Mouse (Mus musculus): Measurements from ENCODE around the gene Tchh. TPM values are rescaled to one million over a fixed set of nuclear protein-coding genes. Genes with fewer than 3 reads are reported as not detected.
"Not testable (repeated sequence)": the region's sequence is repeated elsewhere in the genome, so short reads cannot be mapped to it uniquely, and the experiment has no call there.

Tchh gene
- polyA plus RNA-seq, 1 experiment from 2014 or later: 1.2 TPM

DNA sequence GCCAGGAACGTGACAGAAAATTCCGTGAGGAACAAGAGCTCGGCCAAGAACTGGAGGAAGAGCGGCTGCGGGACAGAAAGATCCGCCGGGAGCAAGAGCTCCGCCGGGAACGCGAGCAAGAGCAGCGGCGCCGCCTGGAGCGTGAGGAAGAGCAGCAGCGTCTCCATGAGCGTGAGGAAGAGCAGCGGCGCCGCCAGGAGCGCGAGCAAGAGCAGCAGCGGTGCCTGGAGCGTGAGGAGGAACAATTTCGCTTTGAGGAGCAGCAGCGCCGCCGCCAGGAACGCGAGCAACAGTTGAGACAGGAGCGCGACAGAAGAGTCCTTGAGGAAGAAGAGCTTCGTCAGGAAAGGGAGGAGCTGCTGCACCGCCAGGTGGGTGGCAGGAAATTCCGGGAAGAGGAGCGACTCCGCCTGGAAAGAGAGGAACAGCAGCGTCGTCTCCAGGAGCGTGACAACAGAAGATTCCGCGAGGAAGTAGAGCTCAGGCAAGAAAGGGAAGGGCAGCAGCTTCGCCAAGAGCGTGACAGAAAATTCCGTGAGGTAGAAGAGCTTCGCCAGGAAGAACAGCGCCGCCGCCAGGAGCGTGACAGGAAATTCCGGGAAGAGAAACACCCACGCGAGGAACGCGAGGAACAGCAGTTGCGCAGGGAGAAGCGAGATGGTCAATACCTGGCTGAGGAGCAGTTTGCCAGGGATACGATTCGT is 5.2 kb downstream of the Tchh start:
- Histone ChIP-seq H3K9me3 (no peaks in the 10 kb centered on the region), H3K9ac (peak overlapping the region; percentile 37), H3K4me1 (replicated peaks) (peaks cover 34% of the 10 kb centered on the region), H3K4me3 (peak overlapping the region; percentile 52), H3K27ac (replicated peaks) (peak overlapping the region; percentile 62), H3K27me3 (peaks cover 25% of the 10 kb centered on the region), H3K4me2 (peak overlapping the region; percentile 99), H3K36me3 (no peaks in the 10 kb centered on the region)
- under 1% methylated on average over 59 of the region's 59 CpGs for WGBS
- ATAC-seq (ENCODE audit: low FRiP score, low read depth): peak; percentile 79

DNA sequence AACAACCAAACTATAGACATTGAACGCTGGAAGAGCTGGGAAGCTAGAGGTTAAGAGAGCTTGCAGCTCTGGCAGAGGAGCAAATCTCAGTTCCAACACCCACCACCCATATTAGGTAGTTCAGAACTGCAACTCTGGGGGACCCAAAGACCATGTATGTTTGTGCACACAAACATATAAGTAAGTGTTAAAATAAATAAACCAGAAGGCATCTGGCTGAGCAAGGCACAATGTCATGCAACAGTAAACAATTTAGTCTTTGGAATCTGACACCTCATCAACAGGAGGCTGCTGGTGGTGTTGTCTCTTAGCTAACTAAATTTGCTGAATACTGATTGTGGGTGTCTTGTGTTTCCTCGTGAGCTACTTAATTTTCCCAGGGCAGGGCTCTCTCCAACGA is 24.4 kb downstream of the Tchh start:
- Histone ChIP-seq H3K9ac (no peak overlapping the region), H3K4me2 (no peak overlapping the region), H3K9me3 (no peaks in the 10 kb centered on the region), H3K27ac (replicated peaks) (no peak overlapping the region), H3K4me1 (replicated peaks) (no peaks in the 10 kb centered on the region), H3K27me3 (no peaks in the 10 kb centered on the region), H3K36me3 (no peaks in the 10 kb centered on the region), H3K4me3 (no peak overlapping the region)
- no peak for ATAC-seq (ENCODE audit: low FRiP score, low read depth)
- 85% methylated on average over 3 of the region's 3 CpGs for WGBS

DNA sequence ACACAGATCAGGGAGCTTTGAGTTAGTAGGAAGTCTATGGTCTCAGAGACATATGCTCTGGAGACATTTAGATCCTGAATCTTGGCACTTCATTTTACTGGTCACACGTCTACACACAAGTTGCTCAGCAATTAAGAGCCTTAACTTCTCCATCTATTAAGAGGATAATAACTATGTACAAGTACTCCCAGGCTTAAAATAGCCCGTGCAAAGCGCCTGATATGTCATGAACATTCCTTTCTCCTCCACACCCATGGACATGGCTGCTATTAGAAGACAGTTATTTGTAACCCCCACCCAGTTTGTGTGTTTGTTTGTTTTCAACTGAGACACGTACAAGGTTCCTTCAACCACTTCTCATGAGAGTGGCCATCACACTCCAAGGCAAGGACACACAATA is 25.0 kb downstream of the Tchh start:
- ATAC-seq (ENCODE audit: low FRiP score, low read depth): no peak
- WGBS: 87% methylated on average over 4 of the region's 4 CpGs

DNA sequence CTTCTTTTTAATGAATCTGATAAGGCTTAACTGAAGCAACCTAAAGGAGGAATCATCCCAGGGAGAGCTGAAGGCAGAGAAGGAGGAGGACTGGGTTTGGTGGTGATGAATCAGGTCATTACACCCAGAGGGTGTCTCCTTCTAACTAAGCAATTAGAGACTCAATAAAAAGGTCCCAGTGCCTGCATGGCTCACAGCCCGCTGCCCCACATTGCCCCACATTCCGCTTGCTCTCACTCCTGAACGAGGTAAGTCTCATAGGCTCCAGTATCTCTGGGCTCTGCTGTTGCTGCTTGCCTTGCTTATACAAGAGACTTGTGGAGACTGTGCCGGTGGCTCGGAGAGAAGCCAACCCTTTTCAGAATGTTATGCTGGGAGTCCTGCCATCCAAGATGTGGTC is 26.4 kb downstream of the Tchh start, which contains the start of gene Tchhl1:
Gene Tchhl1, plus strand, starts transcription at position 194 of the 400 bp plus-strand sequence.
- H3K4me2 ChIP-seq: no peak within 1 kb of the TSS
- no peaks in the 10 kb centered on the region for H3K4me1 ChIP-seq (replicated peaks)
- H3K27me3 ChIP-seq: no peaks in the 10 kb centered on the region
- no peak for ATAC-seq (ENCODE audit: low FRiP score, low read depth)
- H3K27ac ChIP-seq (replicated peaks): no peak within 1 kb of the TSS
- no peak within 1 kb of the TSS for H3K9ac ChIP-seq
- WGBS: 72% methylated on average over 5 of the region's 5 CpGs
- no peaks in the 10 kb centered on the region for H3K36me3 ChIP-seq
- H3K9me3 ChIP-seq: no peaks in the 10 kb centered on the region
- H3K4me3 ChIP-seq: no peak within 1 kb of the TSS

More for the DNA sequence above, 25.0 kb downstream of the Tchh start:
- H3K4me2 ChIP-seq: no peak overlapping the region
- no peak overlapping the region for H3K27ac ChIP-seq (replicated peaks)
- H3K36me3 ChIP-seq: no peaks in the 10 kb centered on the region
- no peak overlapping the region for H3K9ac ChIP-seq
- no peaks in the 10 kb centered on the region for H3K9me3 ChIP-seq
- H3K27me3 ChIP-seq: no peaks in the 10 kb centered on the region
- no peaks in the 10 kb centered on the region for H3K4me1 ChIP-seq (replicated peaks)
- no peak overlapping the region for H3K4me3 ChIP-seq

DNA sequence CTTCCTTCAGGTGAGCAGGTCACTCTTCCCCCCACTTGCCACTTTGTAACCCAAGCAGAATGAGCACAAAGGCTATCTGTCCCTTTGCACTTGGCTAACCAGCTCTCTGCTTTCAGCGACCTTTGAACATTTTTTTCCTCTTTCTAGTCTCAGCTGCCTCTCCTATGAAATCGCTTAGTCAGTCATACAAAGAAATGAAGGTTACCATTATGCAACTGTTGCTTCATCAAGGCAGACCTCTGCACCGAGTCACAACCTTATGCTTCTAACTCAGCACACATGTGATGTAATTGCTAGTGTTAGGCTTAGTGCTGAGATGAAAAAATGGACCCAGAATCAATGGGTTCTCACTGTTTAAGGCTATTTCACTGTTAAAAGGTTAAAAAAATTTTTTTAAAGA is 27.5 kb downstream of the Tchh start:
- no peak for ATAC-seq (ENCODE audit: low FRiP score, low read depth)

DNA sequence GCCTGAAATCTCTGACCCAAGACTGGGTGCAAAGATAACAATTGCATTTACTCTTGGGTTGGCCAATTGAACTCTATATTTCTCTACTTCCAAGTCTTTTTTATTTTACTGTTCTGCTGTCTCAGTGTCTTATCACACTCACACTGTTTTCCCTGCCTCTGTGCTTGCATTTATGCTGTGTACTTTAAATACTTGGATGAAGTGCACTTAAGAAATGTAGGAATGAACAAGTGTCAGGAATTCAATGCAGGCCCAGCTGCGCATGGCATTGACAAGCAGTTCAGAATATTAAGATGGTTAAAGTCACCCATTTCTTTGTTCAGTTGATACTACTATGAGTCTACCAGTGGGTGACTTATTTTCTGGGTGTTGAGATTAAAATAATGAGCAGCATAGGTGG is 37.9 kb downstream of the Tchh start:
- WGBS: 92% methylated on average over 1 of the region's 1 CpGs
- Histone ChIP-seq H3K4me2 (no peak overlapping the region), H3K9ac (no peak overlapping the region), H3K9me3 (no peaks in the 10 kb centered on the region), H3K4me1 (replicated peaks) (no peaks in the 10 kb centered on the region), H3K36me3 (no peaks in the 10 kb centered on the region), H3K4me3 (no peak overlapping the region), H3K27ac (replicated peaks) (no peak overlapping the region), H3K27me3 (no peaks in the 10 kb centered on the region)
- ATAC-seq (ENCODE audit: low FRiP score, low read depth): no peak

More for the DNA sequence above, 27.5 kb downstream of the Tchh start:
- WGBS: 87% methylated on average over 3 of the region's 3 CpGs
- no peak overlapping the region for H3K27ac ChIP-seq (replicated peaks)
- no peak overlapping the region for H3K9ac ChIP-seq
- no peaks in the 10 kb centered on the region for H3K9me3 ChIP-seq
- no peaks in the 10 kb centered on the region for H3K27me3 ChIP-seq
- no peak overlapping the region for H3K4me2 ChIP-seq
- H3K4me1 ChIP-seq (replicated peaks): no peaks in the 10 kb centered on the region
- no peak overlapping the region for H3K4me3 ChIP-seq
- no peaks in the 10 kb centered on the region for H3K36me3 ChIP-seq

DNA sequence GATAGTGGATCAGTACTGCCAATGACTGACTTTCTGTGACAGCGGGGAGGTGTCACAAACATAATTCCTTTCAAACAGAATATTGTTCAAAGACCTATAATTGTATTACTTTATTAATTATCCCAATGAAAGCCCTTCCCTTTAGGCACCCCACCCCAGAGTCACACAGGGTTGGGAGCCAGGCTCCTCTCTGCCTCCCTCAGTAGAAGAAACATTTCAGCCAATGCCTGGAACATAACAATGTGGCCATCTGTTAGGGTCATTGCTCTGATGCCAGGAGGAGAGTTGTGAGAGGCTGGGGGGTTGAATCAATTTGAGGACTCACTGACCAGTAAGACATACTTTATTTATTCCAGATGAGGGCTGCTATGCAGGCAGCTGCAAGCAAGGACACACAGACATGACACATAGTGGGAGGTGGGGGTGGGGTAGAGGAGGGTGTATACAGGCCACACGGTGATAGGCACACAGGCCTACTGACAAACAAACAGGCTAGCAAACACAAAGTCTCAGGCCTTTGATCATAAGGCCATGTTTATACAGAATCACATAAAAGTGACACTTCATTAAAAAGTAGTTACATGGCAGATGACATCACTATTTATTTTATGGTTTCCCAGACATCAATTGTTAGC is 40.0 kb downstream of the Tchh start:
- H3K4me2 ChIP-seq: no peak overlapping the region
- H3K4me1 ChIP-seq (replicated peaks): no peaks in the 10 kb centered on the region
- ATAC-seq (ENCODE audit: low FRiP score, low read depth): no peak
- H3K9me3 ChIP-seq: no peaks in the 10 kb centered on the region
- no peaks in the 10 kb centered on the region for H3K36me3 ChIP-seq
- H3K27ac ChIP-seq (replicated peaks): no peak overlapping the region
- H3K27me3 ChIP-seq: no peaks in the 10 kb centered on the region
- H3K9ac ChIP-seq: no peak overlapping the region
- WGBS: 72% methylated on average over 2 of the region's 2 CpGs
- H3K4me3 ChIP-seq: no peak overlapping the region

DNA sequence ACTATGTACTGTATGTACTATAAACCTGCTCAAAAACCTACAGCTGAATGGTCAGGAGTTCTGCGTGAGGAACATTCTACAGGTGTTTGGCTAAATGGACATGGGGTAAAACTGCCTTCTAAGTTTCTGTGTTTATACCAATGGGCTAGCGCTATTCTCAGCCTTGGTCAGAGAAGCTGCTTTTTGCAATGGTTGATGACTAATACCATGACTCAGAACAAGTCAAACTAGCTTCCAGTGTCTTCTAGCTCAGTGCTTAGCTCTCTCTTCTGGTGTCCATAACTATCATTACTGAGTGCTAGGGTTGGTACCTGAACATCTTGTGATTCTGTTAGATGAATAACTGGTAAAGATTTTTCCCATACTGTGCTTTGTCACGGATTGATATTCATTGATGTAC is 43.5 kb downstream of the Tchh start:
- H3K4me3 ChIP-seq: no peak overlapping the region
- no peaks in the 10 kb centered on the region for H3K9me3 ChIP-seq
- H3K27ac ChIP-seq (replicated peaks): no peak overlapping the region
- H3K27me3 ChIP-seq: no peaks in the 10 kb centered on the region
- H3K4me2 ChIP-seq: no peak overlapping the region
- H3K36me3 ChIP-seq: no peaks in the 10 kb centered on the region
- WGBS: 97% methylated on average over 3 of the region's 3 CpGs
- no peak for ATAC-seq (ENCODE audit: low FRiP score, low read depth)
- no peak overlapping the region for H3K9ac ChIP-seq
- no peaks in the 10 kb centered on the region for H3K4me1 ChIP-seq (replicated peaks)

DNA sequence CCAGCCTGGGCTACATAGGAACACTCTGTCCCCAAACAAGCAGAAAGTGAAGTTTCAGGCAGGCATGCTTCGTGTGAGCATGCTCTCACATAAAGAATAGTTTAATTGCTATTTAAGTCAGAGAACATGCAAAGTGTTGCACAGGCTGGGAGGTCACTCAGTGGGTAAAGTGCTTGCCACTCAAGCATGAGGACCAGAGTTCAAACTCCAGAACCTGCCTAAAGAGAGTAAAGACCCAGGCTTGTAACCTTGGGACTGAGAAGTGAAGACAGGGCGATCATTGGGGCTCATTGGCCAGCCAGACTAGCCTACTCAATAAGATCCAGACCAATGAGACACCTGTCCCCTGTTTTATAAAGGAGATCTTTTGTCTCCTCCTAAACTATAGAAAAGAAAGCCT is 46.4 kb downstream of the Tchh start:
- Histone ChIP-seq H3K9ac (no peak overlapping the region), H3K4me2 (no peak overlapping the region), H3K27ac (replicated peaks) (no peak overlapping the region), H3K9me3 (no peaks in the 10 kb centered on the region), H3K4me3 (no peak overlapping the region), H3K4me1 (replicated peaks) (no peaks in the 10 kb centered on the region), H3K27me3 (no peaks in the 10 kb centered on the region), H3K36me3 (no peaks in the 10 kb centered on the region)
- 86% methylated on average over 2 of the region's 2 CpGs for WGBS
- ATAC-seq (ENCODE audit: low FRiP score, low read depth): no peak

DNA sequence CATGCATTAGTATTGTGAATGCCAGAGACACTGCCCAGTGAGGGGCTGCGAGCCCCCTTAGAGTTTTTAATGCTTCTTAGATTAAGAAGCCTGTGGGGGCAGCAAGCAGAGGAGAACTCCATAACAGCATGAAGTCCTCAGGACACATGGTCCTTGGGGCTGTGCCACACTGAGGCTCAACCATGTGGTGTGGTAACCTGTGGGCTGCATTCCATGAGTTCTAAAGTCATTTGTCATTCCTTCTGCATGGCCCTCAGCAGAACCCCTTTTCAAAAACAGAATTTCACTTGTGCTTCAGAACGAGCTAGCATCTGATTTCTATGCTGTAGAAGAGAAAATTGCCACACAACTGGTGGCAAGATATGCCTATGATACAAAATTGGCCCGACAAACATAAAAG is 50.0 kb downstream of the Tchh start:
- ATAC-seq (ENCODE audit: low FRiP score, low read depth): no peak
- H3K4me1 ChIP-seq (replicated peaks): no peaks in the 10 kb centered on the region
- H3K27me3 ChIP-seq: no peaks in the 10 kb centered on the region
- H3K27ac ChIP-seq (replicated peaks): no peak overlapping the region
- no peak overlapping the region for H3K4me3 ChIP-seq
- no peak overlapping the region for H3K4me2 ChIP-seq
- H3K9me3 ChIP-seq: no peaks in the 10 kb centered on the region
- WGBS: 81% methylated on average over 3 of the region's 3 CpGs
- no peaks in the 10 kb centered on the region for H3K36me3 ChIP-seq
- no peak overlapping the region for H3K9ac ChIP-seq

DNA sequence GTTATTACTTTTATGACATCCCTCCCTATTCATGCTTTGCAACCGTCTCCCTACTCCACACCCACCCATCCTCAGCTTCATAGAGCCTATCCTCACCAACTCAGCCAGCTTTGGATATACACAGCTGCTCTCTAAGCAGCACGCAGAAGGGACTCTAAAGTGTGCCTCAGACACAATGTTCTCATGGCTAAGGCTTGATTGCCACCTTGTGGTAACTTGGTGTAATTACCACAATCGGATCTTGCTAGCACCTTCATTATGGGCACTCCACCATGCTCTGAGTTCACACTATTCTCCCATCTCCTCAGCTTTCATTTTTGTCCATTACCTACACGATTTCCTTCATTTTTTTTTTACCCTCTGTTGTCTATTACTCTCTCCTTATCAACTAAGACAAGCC is 51.9 kb downstream of the Tchh start:
- no peaks in the 10 kb centered on the region for H3K4me1 ChIP-seq (replicated peaks)
- ATAC-seq (ENCODE audit: low FRiP score, low read depth): peak; percentile 93
- no peak overlapping the region for H3K27ac ChIP-seq (replicated peaks)
- H3K9me3 ChIP-seq: no peaks in the 10 kb centered on the region
- H3K4me3 ChIP-seq: no peak overlapping the region
- no peak overlapping the region for H3K4me2 ChIP-seq
- H3K9ac ChIP-seq: no peak overlapping the region
- no peaks in the 10 kb centered on the region for H3K27me3 ChIP-seq
- no peaks in the 10 kb centered on the region for H3K36me3 ChIP-seq
- 3% methylated on average over 4 of the region's 4 CpGs for WGBS

DNA sequence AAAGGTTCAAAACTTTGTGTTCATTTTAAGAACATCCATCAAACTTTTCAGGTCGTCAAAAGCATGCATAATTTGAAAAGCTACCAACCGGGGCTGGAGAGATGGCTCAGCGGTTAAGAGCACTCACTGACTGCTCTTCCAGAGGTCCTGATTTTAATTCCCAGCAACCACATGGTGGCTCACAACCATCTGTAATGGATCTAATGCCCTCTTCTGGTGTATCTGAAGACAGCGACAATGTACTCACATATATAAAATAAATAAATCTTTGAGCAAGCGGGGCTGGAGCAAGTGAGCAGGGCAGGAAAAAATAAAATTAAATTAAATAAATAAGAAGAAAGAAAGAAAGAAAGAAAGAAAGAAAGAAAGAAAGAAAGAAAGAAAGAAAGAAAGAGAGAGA is 52.6 kb downstream of the Tchh start:
- 33% methylated on average over 5 of the region's 5 CpGs for WGBS
- not testable (repeated sequence) for ATAC-seq (ENCODE audit: low FRiP score, low read depth)

DNA sequence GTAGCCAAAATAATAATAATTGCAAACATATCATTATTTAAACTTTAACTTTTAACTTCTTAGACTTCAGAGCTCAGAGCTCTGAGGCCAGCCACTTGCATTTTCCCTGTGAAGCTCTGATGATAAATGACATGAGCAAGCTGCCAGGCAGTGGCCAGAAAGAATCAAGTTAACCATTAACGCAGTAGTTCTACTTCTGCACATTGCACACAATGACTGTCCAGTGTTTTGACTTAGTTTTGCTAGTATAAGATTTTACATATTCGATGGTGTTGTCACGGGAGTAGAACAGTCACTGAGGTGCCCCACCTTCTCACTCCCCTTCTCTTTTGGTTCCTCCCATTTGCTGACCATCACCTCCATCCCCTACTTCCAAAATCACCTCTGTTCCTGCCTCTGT is 55.0 kb downstream of the Tchh start:
- Histone ChIP-seq H3K36me3 (no peaks in the 10 kb centered on the region), H3K9ac (no peak overlapping the region), H3K9me3 (no peaks in the 10 kb centered on the region), H3K27ac (replicated peaks) (no peak overlapping the region), H3K4me3 (no peak overlapping the region), H3K4me1 (replicated peaks) (no peaks in the 10 kb centered on the region), H3K4me2 (no peak overlapping the region), H3K27me3 (no peaks in the 10 kb centered on the region)
- ATAC-seq (ENCODE audit: low FRiP score, low read depth): no peak
- 80% methylated on average over 3 of the region's 3 CpGs for WGBS

More for the DNA sequence above, 52.6 kb downstream of the Tchh start:
- not testable (repeated sequence) for H3K9ac ChIP-seq; H3K4me1 ChIP-seq (replicated peaks); H3K4me3 ChIP-seq; H3K27ac ChIP-seq (replicated peaks); H3K36me3 ChIP-seq; H3K9me3 ChIP-seq; H3K4me2 ChIP-seq; H3K27me3 ChIP-seq
